In the genomic region with DNA sequence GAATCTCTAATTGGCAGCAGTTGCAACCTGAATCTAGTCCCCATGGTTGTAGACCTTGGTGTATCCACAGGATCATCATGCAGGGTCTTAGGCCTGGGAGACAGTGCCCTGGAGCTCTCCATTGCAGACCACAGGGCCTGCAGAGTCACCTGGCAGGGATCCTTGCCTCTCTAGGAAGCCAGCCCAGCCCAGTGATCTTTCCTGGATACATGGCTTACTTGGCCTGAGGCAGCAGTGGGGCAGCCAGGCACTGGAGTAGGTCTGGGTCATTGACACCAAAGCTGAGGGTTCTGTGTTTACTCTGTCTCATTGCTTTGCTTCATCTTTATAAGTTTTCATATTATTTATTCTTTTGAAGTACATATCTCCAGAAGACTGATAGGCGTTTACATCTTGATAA, we compare ENCODE assay signal across 11 mouse cellular contexts. TPM values are rescaled to one million over a fixed set of nuclear protein-coding genes. Genes with fewer than 3 reads are reported as not detected.
DNase-seq lines count a peak whose midpoint lies in the region.
"Had no signal": no experiment of that assay in that cellular context is flagged by ENCODE, and none has a peak within 500 bp of the region (broad histone marks: within the 10 kb centered on the region; RNA-seq: fewer than 3 reads in every experiment).

No protein-coding gene starts in this region.

- DNase-seq in kidney, adult 11 months, result peak; percentile 7
- DNase-seq in kidney, postnatal 14 days, result no peak
- peak; percentile 16 for DNase-seq in ovary, postnatal 36 days (ENCODE audit: low spot score)
- DNase-seq in ovary, postnatal 10 days (ENCODE audit: low spot score), result no peak
- peak; percentile 5 to 32 for DNase-seq in gastrocnemius, adult 8-10 months (ENCODE audit: low spot score in 2 of 2)
- DNase-seq in kidney, postnatal 36 days, result peak; percentile 11 to 29
- no peak for DNase-seq in urinary bladder, adult 2 months (ENCODE audit: low spot score)
- DNase-seq in left cerebral cortex, postnatal 36 days (ENCODE audit: low spot score in 2 of 2), result no peak
- DNase-seq: cerebellum, adult 9-11 months; layer of hippocampus, adult 9-11 months; thymus, postnatal 25 days had no signal

- intact Hi-C loops in left cerebral cortex, postnatal 36 days (cut with DNase I), result no loop called here

RNA-seq across cellular contexts. Expression of a gene that starts 25.9 kb away (rescaled TPM):
- 10 to 100 TPM; 14.1 to 19.0 (median 14.6) TPM for total RNA-seq in gastrocnemius, adult 8-10 months (2022)
- 38.3 and 39.3 TPM in 2 replicates for polyA plus RNA-seq in urinary bladder, adult 2 months (2012; rRNA removed)
- 10 to 100 TPM; 55.5 to 71.2 TPM for total RNA-seq in left cerebral cortex, postnatal 36 days (2021)

RNA-seq across cellular contexts. Expression of a gene that starts 29.6 kb away (rescaled TPM):
- total RNA-seq in gastrocnemius, adult 8-10 months (2022), result 10 to 100 TPM in 3 of 4 experiments, 1 to 10 TPM in 1; 8.4 to 11.9 (median 11.1) TPM
- polyA plus RNA-seq in urinary bladder, adult 2 months (2012; rRNA removed), result 9.1 and 10.2 TPM in 2 replicates
- 10 to 100 TPM; 26.8 to 34.0 TPM for total RNA-seq in left cerebral cortex, postnatal 36 days (2021)

Comparison
In these comparisons a context has a peak if more than half of its experiments do, and no peak if none do; other contexts are left out.
1. DNase-seq: peak in kidney, adult 11 months (single experiment), ovary, postnatal 36 days (single experiment), gastrocnemius, adult 8-10 months (2 of 2) and kidney, postnatal 36 days (2 of 2); none in kidney, postnatal 14 days (single experiment), ovary, postnatal 10 days (single experiment), urinary bladder, adult 2 months (single experiment) and left cerebral cortex, postnatal 36 days (0 of 2).